Mouse (Mus musculus) hindbrain, postnatal 0 days (tissue): ENCODE results near the gene Pdia5. TPM values are rescaled to one million over a fixed set of nuclear protein-coding genes. Genes with fewer than 3 reads are reported as not detected.
A peak's percentile ranks its signal among the peaks of the same experiment; 100 is the strongest.

ENCODE experiments used
- ATAC-seq: fragments of 200-750 bp; cut with Nextera tagmentation; 2 replicates; pipeline ENCODE4 v1.8.0; 2017; ENCODE audit warnings: mild to moderate bottlenecking, moderate TSS enrichment, moderate library complexity
- DNase-seq: peaks from one replicate; pipeline ENCODE4 v3.0.0-alpha.2; 2015; ENCODE audit warnings: low spot score
- H3K27ac ChIP-seq: fragments of 300-500 bp; sonication (generic); 2 replicates; pipeline ENCODE4 v1.5.1; 2014; ENCODE audit warnings: mild to moderate bottlenecking
- H3K27me3 ChIP-seq: fragments of 300-500 bp; sonication (generic); 2 replicates; pipeline ENCODE4 v1.6.1; 2014; ENCODE audit warnings: low read length, mixed read lengths; ENCODE audit not compliant: insufficient read depth
- H3K36me3 ChIP-seq: fragments of 300-500 bp; sonication (generic); 2 replicates; pipeline ENCODE4 v1.6.1; 2014; ENCODE audit warnings: low read length, mixed read lengths; ENCODE audit not compliant: insufficient read depth
- H3K4me1 ChIP-seq: fragments of 300-500 bp; sonication (generic); 2 replicates; pipeline ENCODE4 v1.6.1; 2014; ENCODE audit warnings: antibody characterized with exemption, low read length, mixed read lengths; ENCODE audit not compliant: insufficient read depth
- H3K4me2 ChIP-seq: fragments of 300-500 bp; sonication (generic); 2 replicates; pipeline ENCODE4 v1.6.1; 2014; ENCODE audit warnings: low read depth, mild to moderate bottlenecking, low read length, moderate library complexity, mixed read lengths
- H3K4me3 ChIP-seq: fragments of 300-500 bp; sonication (generic); 2 replicates; pipeline ENCODE4 v1.5.1; 2014; ENCODE audit warnings: low read length
- H3K9ac ChIP-seq: fragments of 300-500 bp; sonication (generic); replicated peaks from 2 replicates; pipeline ENCODE4 v1.6.1; 2014; ENCODE audit warnings: mild to moderate bottlenecking, low read length, moderate library complexity, mixed read lengths
- H3K9me3 ChIP-seq: fragments of 300-500 bp; sonication (generic); 2 replicates; pipeline ENCODE4 v1.6.1; 2016; ENCODE audit warnings: low read length, mixed read lengths
- CTCF ChIP-seq: IDR thresholded peaks from 2 replicates; pipeline ENCODE4 v1.5.1; 2016; ENCODE audit warnings: antibody characterized with exemption, control low read depth, low read depth
- WGBS: fragments of 180-500 bp; shearing (Covaris S2); extraction: QIAGEN DNeasy Blood & Tissue Kit; methylation state at CpG from one replicate; pipeline ENCODE4 v1.1.7; 2014; 5-methylcytosine and 5-hydroxymethylcytosine counted together
- polyA plus RNA-seq: library from polyadenylated mRNA; unstranded; fragments of >200 nt; fragmentation: Nextera tagmentation; extraction: Ambion mirVana; gene quantifications from 2 replicates; pipeline ENCODE4 v1.2.1, GENCODE M21; 2015
- total RNA-seq: library from RNA; depleted of rRNA; stranded (reverse); fragments of >200 nt; gene quantifications from 2 replicates; pipeline ENCODE4 v1.2.3, GENCODE M21; 2014

Pdia5 gene
- total and polyA plus RNA-seq, 2 experiments from 2014 or later: 1.4 to 9.1 TPM

DNA sequence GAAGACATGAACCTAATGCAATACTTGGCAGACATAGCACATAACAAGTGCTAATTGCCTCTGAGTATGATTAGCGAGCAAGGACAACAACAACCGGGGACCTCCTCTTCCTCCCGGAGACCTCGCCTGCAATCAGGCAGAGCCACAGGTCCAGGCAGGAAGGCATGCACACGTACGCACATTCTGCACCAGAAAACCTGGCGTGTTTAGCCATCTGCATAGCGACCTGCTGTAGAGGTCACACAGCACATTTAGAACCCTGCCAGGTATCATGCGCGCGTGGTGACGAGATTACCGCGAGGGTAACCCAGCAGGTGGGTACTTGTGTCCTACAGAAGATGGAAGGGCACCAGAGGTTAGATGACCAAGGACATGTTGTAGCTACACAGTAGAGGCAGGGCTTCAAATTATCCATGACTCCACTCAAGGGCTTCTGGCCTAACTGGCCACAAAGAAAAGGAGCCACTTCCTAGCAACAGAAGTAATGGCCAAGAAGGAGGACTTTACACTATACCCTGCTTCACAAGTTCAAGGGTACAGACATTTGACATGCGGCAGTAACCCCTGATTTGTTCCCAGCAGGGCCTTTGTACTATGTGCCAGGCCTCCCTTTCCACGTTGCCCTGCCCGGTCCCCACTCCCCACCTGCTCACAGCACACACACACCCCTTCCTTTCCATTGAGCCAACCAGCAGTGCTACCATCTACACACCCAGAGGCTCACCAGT is 18.7 kb downstream of the Pdia5 start:
- H3K9me3 ChIP-seq: no peaks in the 10 kb centered on the region
- H3K4me1 ChIP-seq: no peaks in the 10 kb centered on the region
- H3K4me2 ChIP-seq: no peak overlapping the region
- peak; percentile 14; the same call in 1 of the 2 replicates for ATAC-seq
- H3K9ac ChIP-seq: no peak overlapping the region
- TF ChIP-seq CTCF: no peak
- H3K27ac ChIP-seq: no peak overlapping the region
- H3K27me3 ChIP-seq: no peaks in the 10 kb centered on the region
- H3K36me3 ChIP-seq: no peaks in the 10 kb centered on the region
- 69% methylated on average over 17 of the region's 17 CpGs for WGBS
- no peak for DNase-seq
- H3K4me3 ChIP-seq: no peak overlapping the region

DNA sequence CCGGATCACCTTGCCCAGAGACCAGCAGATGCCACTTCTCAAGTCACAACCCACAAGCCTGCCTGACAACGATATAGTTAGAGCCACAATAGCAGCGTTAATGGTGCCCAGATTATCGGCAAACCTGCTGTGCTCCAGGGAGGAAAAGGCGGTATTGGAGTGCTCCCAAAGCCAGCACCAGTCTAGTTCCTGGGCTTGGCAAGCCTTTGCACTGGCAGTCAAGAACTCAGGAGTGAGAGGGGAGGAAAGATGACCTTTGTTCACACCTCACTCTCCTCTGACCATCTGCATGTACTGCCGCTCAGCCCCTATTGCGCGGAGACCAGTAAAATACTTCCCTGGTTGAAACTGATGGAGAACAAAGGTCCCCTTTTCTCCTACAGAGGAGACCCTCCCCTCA is 19.7 kb downstream of the Pdia5 start:
- 59% methylated on average over 8 of the region's 8 CpGs for WGBS
- TF ChIP-seq CTCF: no peak
- Histone ChIP-seq H3K4me1 (no peaks in the 10 kb centered on the region), H3K4me2 (no peak overlapping the region), H3K9me3 (no peaks in the 10 kb centered on the region), H3K27me3 (no peaks in the 10 kb centered on the region), H3K36me3 (no peaks in the 10 kb centered on the region), H3K4me3 (no peak overlapping the region), H3K9ac (no peak overlapping the region), H3K27ac (no peak overlapping the region)
- DNase-seq: no peak
- no peak for ATAC-seq

DNA sequence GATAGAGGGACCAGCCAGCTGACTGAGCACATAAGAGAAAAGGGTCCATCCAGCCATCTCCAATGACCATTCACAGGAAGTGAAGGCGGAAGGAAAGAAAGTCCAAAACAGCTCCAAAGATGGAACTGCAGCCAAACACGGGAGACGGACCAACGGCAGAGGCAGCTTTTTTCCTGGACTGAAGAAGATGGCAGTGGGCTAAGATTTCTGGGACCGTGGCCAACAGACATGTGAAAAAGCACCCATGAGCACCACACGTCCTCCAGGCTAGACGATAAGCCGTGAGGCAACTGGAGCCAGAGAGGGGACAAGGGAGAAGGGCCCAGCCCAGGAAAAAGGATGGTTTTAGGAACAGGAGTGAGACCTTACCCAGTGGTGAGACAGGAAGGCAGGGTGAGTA is 20.6 kb downstream of the Pdia5 start:
- DNase-seq (no peak), ATAC-seq (no peak)
- H3K4me3 ChIP-seq: no peak overlapping the region
- 46% methylated on average over 8 of the region's 8 CpGs for WGBS
- H3K27me3 ChIP-seq: no peaks in the 10 kb centered on the region
- no peak overlapping the region for H3K4me2 ChIP-seq
- no peak for TF ChIP-seq CTCF
- H3K36me3 ChIP-seq: no peaks in the 10 kb centered on the region
- H3K9me3 ChIP-seq: no peaks in the 10 kb centered on the region
- H3K4me1 ChIP-seq: no peaks in the 10 kb centered on the region
- H3K27ac ChIP-seq: no peak overlapping the region
- H3K9ac ChIP-seq: no peak overlapping the region

DNA sequence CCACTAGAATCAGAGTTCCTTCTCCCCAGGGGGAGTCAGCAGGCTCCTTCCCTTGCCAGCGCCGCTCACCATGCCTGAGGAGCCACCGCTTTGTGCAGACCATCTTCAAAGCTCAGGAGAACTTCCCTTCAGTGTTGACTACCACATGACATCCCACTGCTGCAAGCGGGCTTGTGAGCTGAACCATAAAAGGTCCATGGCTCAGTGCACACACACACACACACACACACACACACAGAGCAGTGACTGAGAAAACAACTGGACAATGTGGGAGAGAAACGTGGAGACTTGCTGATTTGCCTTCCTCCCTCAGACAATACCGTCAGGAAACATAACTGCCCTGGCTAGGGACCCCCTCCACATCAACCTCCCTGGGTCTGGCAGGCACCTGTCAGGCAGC is 21.7 kb downstream of the Pdia5 start:
- Histone ChIP-seq H3K27ac (no peak overlapping the region), H3K9ac (no peak overlapping the region), H3K36me3 (no peaks in the 10 kb centered on the region), H3K4me2 (no peak overlapping the region), H3K4me3 (no peak overlapping the region), H3K27me3 (no peaks in the 10 kb centered on the region), H3K9me3 (no peaks in the 10 kb centered on the region), H3K4me1 (0 out of 2 replicates have a peak, but pooled peaks cover 4% of the 10 kb centered on the region)
- no peak for DNase-seq
- 78% methylated on average over 6 of the region's 6 CpGs for WGBS
- no peak for TF ChIP-seq CTCF
- ATAC-seq: no peak

DNA sequence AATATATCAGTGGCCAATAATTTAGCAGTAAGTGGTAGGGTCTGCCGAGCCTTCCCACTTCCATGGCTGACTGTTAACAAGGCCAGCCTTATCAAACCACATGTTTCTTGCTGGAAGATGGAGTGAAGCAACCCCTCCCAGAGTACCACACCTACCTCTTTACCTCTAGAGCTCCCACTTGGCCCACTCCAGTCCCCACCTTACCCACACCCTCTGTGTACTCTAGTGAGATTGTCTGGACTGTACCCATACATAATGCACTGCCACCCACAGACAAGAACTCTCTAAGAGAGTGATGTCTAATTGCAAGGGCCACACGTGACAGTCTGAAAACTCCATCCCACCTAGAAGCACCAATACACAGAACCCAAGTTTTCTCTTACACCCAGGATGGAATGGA is 23.6 kb downstream of the Pdia5 start:
- DNase-seq (no peak), ATAC-seq (no peak)
- Histone ChIP-seq H3K9me3 (no peaks in the 10 kb centered on the region), H3K27ac (no peak overlapping the region), H3K4me2 (no peak overlapping the region), H3K4me1 (0 out of 2 replicates have a peak, but pooled peaks cover 4% of the 10 kb centered on the region), H3K9ac (no peak overlapping the region), H3K27me3 (no peaks in the 10 kb centered on the region), H3K4me3 (no peak overlapping the region), H3K36me3 (no peaks in the 10 kb centered on the region)
- no peak for TF ChIP-seq CTCF
- 89% methylated on average over 2 of the region's 2 CpGs for WGBS

DNA sequence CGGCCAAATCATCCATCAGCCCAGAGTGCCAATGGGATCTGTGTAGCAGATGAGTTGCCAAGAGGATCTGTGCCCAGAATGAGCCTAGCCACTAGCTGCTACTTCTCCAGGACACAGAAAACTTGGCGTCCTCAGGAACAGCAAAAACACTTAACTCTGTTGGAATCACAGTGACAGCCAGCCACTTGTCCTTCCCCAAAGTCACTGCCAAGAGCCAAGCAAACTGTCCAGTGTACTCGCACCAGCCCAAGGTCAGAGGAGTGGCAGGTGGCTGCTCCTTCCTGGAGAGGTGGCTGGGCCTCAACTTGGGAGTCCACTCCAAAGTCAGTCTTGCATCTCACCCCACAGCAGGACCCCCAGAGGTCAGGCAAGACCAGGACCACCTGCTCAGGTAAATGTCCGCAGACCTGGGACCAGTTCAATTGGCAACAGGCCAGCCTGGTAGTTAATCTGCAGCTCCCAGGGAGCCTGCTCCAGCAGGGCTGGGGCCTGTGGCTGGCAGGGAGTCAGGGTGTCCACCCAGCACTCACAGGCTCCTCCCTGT is 24.8 kb downstream of the Pdia5 start:
- 36% methylated on average over 4 of the region's 4 CpGs for WGBS
- Histone ChIP-seq H3K4me3 (no peak overlapping the region), H3K9me3 (no peaks in the 10 kb centered on the region), H3K9ac (no peak overlapping the region), H3K4me2 (no peak overlapping the region), H3K36me3 (no peaks in the 10 kb centered on the region), H3K27me3 (no peaks in the 10 kb centered on the region), H3K4me1 (0 out of 2 replicates have a peak, but pooled peaks cover 4% of the 10 kb centered on the region), H3K27ac (no peak overlapping the region)
- TF ChIP-seq CTCF: no peak
- ATAC-seq (peak; percentile 48; the same call in 1 of the 2 replicates), DNase-seq (peak; percentile 78)
